7 mouse cellular contexts compared by ENCODE assay signal in the genomic region with DNA sequence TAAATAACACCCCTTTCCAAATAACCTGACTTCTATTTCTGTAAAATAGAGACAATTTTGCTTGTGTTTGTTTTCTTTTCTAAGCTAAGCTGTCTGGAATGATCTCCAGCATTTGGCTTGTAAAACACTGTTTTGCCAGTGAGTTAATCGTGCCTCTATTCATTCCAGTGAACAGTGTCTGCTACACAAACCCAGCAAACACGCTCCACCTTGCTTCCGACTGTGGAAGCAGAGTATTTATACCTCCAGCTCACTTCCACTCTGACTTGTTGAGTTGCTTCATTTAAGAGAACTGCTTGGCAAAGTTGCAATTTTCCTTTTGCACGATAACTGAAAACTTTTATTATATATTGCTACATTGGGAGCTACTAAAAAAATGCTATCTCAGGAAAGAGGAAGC.
"Had no signal": no experiment of that assay in that cellular context is flagged by ENCODE, and none has a peak within 500 bp of the region (broad histone marks: within the 10 kb centered on the region; RNA-seq: fewer than 3 reads in every experiment).

No protein-coding gene starts in this region.

- DNase-seq: kidney, adult 11 months; kidney, adult 9 months; kidney, postnatal 10 days; kidney, postnatal 4 days; lung, adult 2 months; lung, postnatal 36 days; thymus, postnatal 4 days had no signal
